Mouse (Mus musculus) MEL (cell line): ENCODE results near the gene Erbb2.

ENCODE experiments used
- CTCF ChIP-seq, 3 experiments: IDR thresholded peaks in 2 of 3; conservative IDR thresholded peaks in 1 of 3; 2 replicates each; pipeline ENCODE4 v1.5.1; 2011 to 2012; ENCODE audit warnings: low read length in 3 of 3, low read depth in 2 of 3, mild to moderate bottlenecking in 2 of 3, improper control_type of control experiment in 1 of 3, inconsistent platforms in 1 of 3, mixed read lengths in 1 of 3, moderate library complexity in 1 of 3; ENCODE audit not compliant: control insufficient read depth in 1 of 3, insufficient read depth in 1 of 3, poor library complexity in 1 of 3, severe bottlenecking in 1 of 3
- ETS1 ChIP-seq: IDR thresholded peaks from 2 replicates; pipeline ENCODE4 v1.6.1; 2012; ENCODE audit warnings: low read depth, mild to moderate bottlenecking, inconsistent platforms, low read length, improper control_type of control experiment, moderate library complexity
- HCFC1 ChIP-seq: IDR thresholded peaks from 2 replicates; pipeline ENCODE4 v1.6.1; 2012; ENCODE audit warnings: low read depth, mild to moderate bottlenecking, inconsistent platforms, low read length, improper control_type of control experiment, moderate library complexity
- KAT2A ChIP-seq: conservative IDR thresholded peaks from 2 replicates; pipeline ENCODE4 v1.6.1; 2012; ENCODE audit warnings: low read depth, low read length, improper control_type of control experiment, inconsistent platforms
- MAX ChIP-seq: IDR thresholded peaks from 2 replicates; pipeline ENCODE4 v1.6.1; 2011; ENCODE audit warnings: low read length, improper control_type of control experiment
- POLR2A ChIP-seq, 2 experiments: IDR thresholded peaks; 2 replicates each; pipeline ENCODE4 v1.6.1; 2011 to 2012; ENCODE audit warnings: low read length in 2 of 2, mild to moderate bottlenecking in 2 of 2, control low read depth in 1 of 2, improper control_type of control experiment in 1 of 2, low read depth in 1 of 2, moderate library complexity in 1 of 2; ENCODE audit not compliant: control insufficient read depth in 1 of 2, insufficient read depth in 1 of 2, poor library complexity in 1 of 2
- ZMIZ1 ChIP-seq: IDR thresholded peaks from 2 replicates; pipeline ENCODE4 v1.6.1; 2012; ENCODE audit warnings: low read depth, mild to moderate bottlenecking, inconsistent platforms, low read length, improper control_type of control experiment, moderate library complexity

DNA sequence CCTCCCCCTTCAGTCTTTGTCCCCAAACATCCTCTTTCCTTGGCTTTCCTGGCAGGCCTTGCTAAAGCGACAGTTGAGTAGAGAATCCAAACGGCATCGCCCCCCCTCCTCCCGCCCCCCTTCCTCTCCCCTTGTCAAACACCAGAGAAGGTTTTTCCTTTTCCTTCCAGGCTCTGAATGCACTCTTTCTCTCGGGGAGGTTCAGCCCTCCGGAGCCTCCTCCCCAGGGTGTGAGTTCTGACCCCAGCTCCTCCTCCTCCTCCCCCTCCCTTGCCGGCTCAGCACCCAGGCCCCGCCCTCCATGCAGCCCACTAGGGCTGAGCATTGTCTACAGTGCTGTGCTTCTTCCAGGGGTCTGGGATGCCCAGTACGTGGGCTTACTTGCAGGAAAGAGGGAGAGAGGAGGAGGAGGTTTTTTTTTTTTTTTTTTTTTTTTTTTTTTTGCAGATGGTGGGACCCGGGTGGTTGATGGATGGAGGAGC lies 2.9 kb upstream of the Erbb2 start:
- TF ChIP-seq ETS1: no peak
- no peak for TF ChIP-seq POLR2A (IDR thresholded peaks at IDR 0.05; ENCODE audit: control insufficient read depth in 1 of 2, insufficient read depth in 1 of 2, low read depth in 1 of 2, low read length in 2 of 2, poor library complexity in 1 of 2)
- no peak for TF ChIP-seq KAT2A
- TF ChIP-seq ZMIZ1: no peak
- no peak for TF ChIP-seq HCFC1
- TF ChIP-seq MAX: no peak
- TF ChIP-seq CTCF (IDR thresholded peaks at IDR 0.05 in 2 of 3, conservative IDR thresholded peaks at IDR 0.05 in 1 of 3; ENCODE audit: control insufficient read depth in 1 of 3, insufficient read depth in 1 of 3, low read depth in 2 of 3, low read length in 3 of 3, poor library complexity in 1 of 3, severe bottlenecking in 1 of 3): no peak
